Comparison of ENCODE assay signal across 13 mouse cellular contexts in the genomic region with DNA sequence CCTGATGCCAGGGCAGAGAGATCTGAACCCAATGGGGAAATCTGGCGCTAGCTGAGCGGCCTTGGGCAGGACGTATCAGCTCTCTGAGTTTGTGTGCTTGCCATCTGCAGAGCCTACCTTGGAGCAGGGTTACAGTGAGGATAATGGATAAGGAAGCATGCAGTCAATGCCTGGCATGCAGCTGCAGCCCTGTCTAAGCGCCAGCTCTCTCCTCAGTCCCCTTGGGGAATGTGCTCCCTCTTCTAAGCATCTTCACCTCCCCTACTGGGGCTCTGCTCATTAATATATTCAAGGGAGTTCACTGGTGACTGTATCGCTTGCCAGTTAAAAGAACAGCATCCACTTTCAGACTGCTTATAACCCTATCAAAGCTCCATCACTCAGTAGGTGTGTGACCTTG. TPM values are rescaled to one million over a fixed set of nuclear protein-coding genes. Genes with fewer than 3 reads are reported as not detected.
DNase-seq lines count a peak whose midpoint lies in the region; ATAC-seq and TF ChIP-seq lines count a peak whose summit lies in the region.
"Had no signal": no experiment of that assay in that cellular context is flagged by ENCODE, and none has a peak within 500 bp of the region (broad histone marks: within the 10 kb centered on the region; RNA-seq: fewer than 3 reads in every experiment).

No protein-coding gene starts in this region.

- WGBS in forebrain, embryonic 13.5 days: 65% methylated on average over 5 of the region's 5 CpGs
- 69% methylated on average over 5 of the region's 5 CpGs for WGBS in forebrain, embryonic 11.5 days
- WGBS in midbrain, embryonic 16.5 days: 30% methylated on average over 5 of the region's 5 CpGs
- 74% methylated on average over 5 of the region's 5 CpGs for WGBS in liver, embryonic 11.5 days

- 0 out of 2 replicates have a peak overlapping the region, but pooled peaks have one; percentile 12 for H3K27ac ChIP-seq in forebrain, embryonic 13.5 days
- no peak overlapping the region for H3K27ac ChIP-seq in forebrain, embryonic 11.5 days (ENCODE audit: low read depth, low read length)
- H3K27ac ChIP-seq in midbrain, embryonic 16.5 days (ENCODE audit: low read length): peak overlapping the region; percentile 19; the same call in 1 of the 2 replicates
- H3K27ac ChIP-seq in liver, embryonic 11.5 days (ENCODE audit: low read depth, low read length): no peak overlapping the region
- H3K27ac ChIP-seq: liver, embryonic 14.5 days had no signal

- no peak overlapping the region for H3K4me2 ChIP-seq in forebrain, embryonic 13.5 days
- no peak overlapping the region for H3K4me2 ChIP-seq in forebrain, embryonic 11.5 days (ENCODE audit: low read depth, low read length, severe bottlenecking)
- H3K4me2 ChIP-seq in midbrain, embryonic 16.5 days (ENCODE audit: low read length): no peak overlapping the region
- no peak overlapping the region for H3K4me2 ChIP-seq in liver, embryonic 11.5 days

- 0 out of 2 replicates have a peak, but pooled peaks cover 4% of the 10 kb centered on the region for H3K27me3 ChIP-seq in forebrain, embryonic 13.5 days
- H3K27me3 ChIP-seq in forebrain, embryonic 11.5 days (ENCODE audit: control insufficient read depth, insufficient read depth, low read length): no peaks in the 10 kb centered on the region
- H3K27me3 ChIP-seq in midbrain, embryonic 16.5 days (ENCODE audit: control insufficient read depth, insufficient read depth, low read depth, low read length): no peaks in the 10 kb centered on the region
- H3K27me3 ChIP-seq in liver, embryonic 11.5 days (replicated peaks; ENCODE audit: control insufficient read depth, insufficient read depth, low read length): no peaks in the 10 kb centered on the region
- H3K27me3 ChIP-seq: Patski had no signal

- TF ChIP-seq CTCF in brain, embryonic 14.5 days (IDR thresholded peaks at IDR 0.05; ENCODE audit: borderline replicate concordance, extremely low read depth, insufficient read depth, insufficient read length): no peak

- no peaks in the 10 kb centered on the region for H3K36me3 ChIP-seq in forebrain, embryonic 13.5 days (ENCODE audit: poor library complexity, severe bottlenecking)
- H3K36me3 ChIP-seq in forebrain, embryonic 11.5 days (ENCODE audit: control insufficient read depth, insufficient read depth, low read length): no peaks in the 10 kb centered on the region
- no peaks in the 10 kb centered on the region for H3K36me3 ChIP-seq in midbrain, embryonic 16.5 days (ENCODE audit: control insufficient read depth, insufficient read depth, low read length)
- H3K36me3 ChIP-seq in liver, embryonic 11.5 days (ENCODE audit: control insufficient read depth, insufficient read depth, low read length): no peaks in the 10 kb centered on the region

- intact Hi-C loops in left cerebral cortex, postnatal 4 days (cut with DNase I): no loop called here

- DNase-seq in forebrain, embryonic 11.5 days (ENCODE audit: low spot score): no peak
- DNase-seq in left cerebral cortex, postnatal 4 days: peak; percentile 11
- DNase-seq in left cerebral cortex, adult 11 months (ENCODE audit: low spot score): no peak
- DNase-seq in brain, embryonic 14.5 days (ENCODE audit: low read depth): peak; percentile 71
- DNase-seq in liver, embryonic 11.5 days (ENCODE audit: low spot score): no peak
- DNase-seq in lung, postnatal 25 days (ENCODE audit: low spot score): no peak
- DNase-seq: cerebellum, adult 9-11 months; thymus, postnatal 25 days had no signal

- TF ChIP-seq POLR2A in brain, embryonic 14.5 days (IDR thresholded peaks at IDR 0.05; ENCODE audit: borderline replicate concordance, extremely low read depth, insufficient read depth, insufficient read length, poor library complexity, severe bottlenecking): no peak

- H3K9me3 ChIP-seq in forebrain, embryonic 13.5 days (replicated peaks): no peaks in the 10 kb centered on the region
- no peaks in the 10 kb centered on the region for H3K9me3 ChIP-seq in forebrain, embryonic 11.5 days (ENCODE audit: control insufficient read depth, low read length)
- no peaks in the 10 kb centered on the region for H3K9me3 ChIP-seq in midbrain, embryonic 16.5 days (replicated peaks; ENCODE audit: control insufficient read depth, low read length, poor library complexity, severe bottlenecking)
- H3K9me3 ChIP-seq in liver, embryonic 11.5 days (ENCODE audit: control insufficient read depth, low read length): no peaks in the 10 kb centered on the region

- peak; percentile 48 for ATAC-seq in forebrain, embryonic 13.5 days
- no peak for ATAC-seq in forebrain, embryonic 11.5 days (replicated peaks; ENCODE audit: low FRiP score)
- ATAC-seq in midbrain, embryonic 16.5 days: peak; percentile 52
- no peak for ATAC-seq in liver, embryonic 11.5 days (replicated peaks; ENCODE audit: low FRiP score)
- ATAC-seq: Patski had no signal

- no peak overlapping the region for H3K9ac ChIP-seq in forebrain, embryonic 13.5 days
- H3K9ac ChIP-seq in forebrain, embryonic 11.5 days (ENCODE audit: low read length): no peak overlapping the region
- H3K9ac ChIP-seq in midbrain, embryonic 16.5 days (ENCODE audit: low read depth, low read length): no peak overlapping the region
- no peak overlapping the region for H3K9ac ChIP-seq in liver, embryonic 11.5 days (ENCODE audit: low read depth, low read length)
- H3K9ac ChIP-seq: liver, embryonic 14.5 days had no signal

- peaks cover 22% of the 10 kb centered on the region for H3K4me1 ChIP-seq in forebrain, embryonic 13.5 days
- no peaks in the 10 kb centered on the region for H3K4me1 ChIP-seq in forebrain, embryonic 11.5 days (replicated peaks; ENCODE audit: control insufficient read depth, insufficient read depth, low read length)
- H3K4me1 ChIP-seq in midbrain, embryonic 16.5 days (ENCODE audit: control insufficient read depth, insufficient read depth, low read length): peaks cover 27% of the 10 kb centered on the region
- no peaks in the 10 kb centered on the region for H3K4me1 ChIP-seq in liver, embryonic 11.5 days (replicated peaks; ENCODE audit: control insufficient read depth, insufficient read depth, low read length)

- H3K4me3 ChIP-seq in forebrain, embryonic 13.5 days: no peak overlapping the region
- H3K4me3 ChIP-seq in forebrain, embryonic 11.5 days (ENCODE audit: low read depth, low read length): no peak overlapping the region
- no peak overlapping the region for H3K4me3 ChIP-seq in midbrain, embryonic 16.5 days (ENCODE audit: low read depth, low read length)
- no peak overlapping the region for H3K4me3 ChIP-seq in liver, embryonic 11.5 days (ENCODE audit: low read depth, low read length)

RNA-seq across cellular contexts. Expression of gene Fam196b, which starts 29.7 kb away (rescaled TPM):
- 1.4 and 1.5 TPM in 2 replicates for polyA plus RNA-seq in forebrain, embryonic 13.5 days (2015; fragmentation: Nextera tagmentation; extraction: Ambion mirVana)
- 0.94 and 1.1 TPM in 2 replicates for polyA plus RNA-seq in forebrain, embryonic 11.5 days (2014; fragmentation: Nextera tagmentation; extraction: Ambion mirVana)
- total RNA-seq in left cerebral cortex, postnatal 4 days (2021): 1 to 10 TPM; 2.3 to 2.7 TPM
- 6.5 and 9.5 TPM in 2 replicates for polyA plus RNA-seq in brain, embryonic 14.5 days (2012; rRNA removed)
- 6.2 and 6.6 TPM in 2 replicates for polyA plus RNA-seq in midbrain, embryonic 16.5 days (2015; fragmentation: Nextera tagmentation; extraction: Ambion mirVana)
- 0.25 and 0.27 TPM in 2 replicates for polyA plus RNA-seq in liver, embryonic 11.5 days (2014; fragmentation: Nextera tagmentation; extraction: Ambion mirVana)
- total RNA-seq: megakaryocyte-erythroid progenitor cell, adult 5-6 weeks had no signal
- polyA plus RNA-seq: Patski had no signal

Comparison
In these comparisons a context has a peak if more than half of its experiments do, and no peak if none do; other contexts are left out.
1. ATAC-seq: peak in forebrain, embryonic 13.5 days (single experiment) and midbrain, embryonic 16.5 days (single experiment); none in forebrain, embryonic 11.5 days (single experiment) and liver, embryonic 11.5 days (single experiment).
2. H3K27ac ChIP-seq: peak in forebrain, embryonic 13.5 days (single experiment) and midbrain, embryonic 16.5 days (single experiment); none in forebrain, embryonic 11.5 days (single experiment) and liver, embryonic 11.5 days (single experiment).
3. DNase-seq: peak in left cerebral cortex, postnatal 4 days (single experiment) and brain, embryonic 14.5 days (single experiment); none in forebrain, embryonic 11.5 days (single experiment), left cerebral cortex, adult 11 months (single experiment), liver, embryonic 11.5 days (single experiment) and lung, postnatal 25 days (single experiment).